Mouse (Mus musculus): ENCODE data around the gene Rnf43. TPM values are rescaled to one million over a fixed set of nuclear protein-coding genes. Genes with fewer than 3 reads are reported as not detected.

Rnf43 gene
- total and polyA plus RNA-seq, 2 experiments from 2014 or later = 0.79 to 1.8 TPM

DNA sequence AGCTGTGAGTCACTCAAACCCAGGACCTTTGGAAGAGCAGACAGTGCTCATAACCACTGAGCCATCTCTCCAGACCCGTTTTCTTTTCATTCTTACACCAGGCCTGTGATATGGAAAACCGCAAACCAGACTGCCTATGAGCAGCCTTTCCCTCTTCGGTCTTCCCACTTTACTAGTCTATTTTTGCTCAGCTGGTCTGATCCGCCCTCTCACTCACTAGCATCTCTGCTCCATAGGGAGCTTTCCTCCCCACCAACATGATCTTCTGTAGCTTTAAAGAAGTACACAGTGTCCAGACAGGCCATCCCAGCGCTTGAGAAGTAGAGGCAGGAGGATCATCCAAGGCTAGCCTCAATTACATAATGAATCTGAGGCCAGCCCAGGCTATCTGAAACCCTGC, 46.5 kb downstream of the Rnf43 start:
- no peak overlapping the region for H3K27ac ChIP-seq (ENCODE audit: low read depth, low read length)
- no peak for TF ChIP-seq CTCF (IDR thresholded peaks at IDR 0.05; ENCODE audit: low read depth)
- H3K4me2 ChIP-seq (ENCODE audit: low read depth) = no peak overlapping the region
- H3K4me3 ChIP-seq (ENCODE audit: low read depth, low read length) = no peak overlapping the region
- no peaks in the 10 kb centered on the region for H3K36me3 ChIP-seq (ENCODE audit: insufficient read depth)
- ATAC-seq = no peak
- 79% methylated on average over 5 of the region's 5 CpGs for WGBS
- DNase-seq = no peak
- H3K9ac ChIP-seq = no peak overlapping the region
- H3K4me1 ChIP-seq (ENCODE audit: insufficient read depth) = 0 out of 2 replicates have a peak, but pooled peaks cover 5% of the 10 kb centered on the region
- no peaks in the 10 kb centered on the region for H3K9me3 ChIP-seq (ENCODE audit: low read length)
- no peaks in the 10 kb centered on the region for H3K27me3 ChIP-seq (ENCODE audit: insufficient read depth, low read length)

DNA sequence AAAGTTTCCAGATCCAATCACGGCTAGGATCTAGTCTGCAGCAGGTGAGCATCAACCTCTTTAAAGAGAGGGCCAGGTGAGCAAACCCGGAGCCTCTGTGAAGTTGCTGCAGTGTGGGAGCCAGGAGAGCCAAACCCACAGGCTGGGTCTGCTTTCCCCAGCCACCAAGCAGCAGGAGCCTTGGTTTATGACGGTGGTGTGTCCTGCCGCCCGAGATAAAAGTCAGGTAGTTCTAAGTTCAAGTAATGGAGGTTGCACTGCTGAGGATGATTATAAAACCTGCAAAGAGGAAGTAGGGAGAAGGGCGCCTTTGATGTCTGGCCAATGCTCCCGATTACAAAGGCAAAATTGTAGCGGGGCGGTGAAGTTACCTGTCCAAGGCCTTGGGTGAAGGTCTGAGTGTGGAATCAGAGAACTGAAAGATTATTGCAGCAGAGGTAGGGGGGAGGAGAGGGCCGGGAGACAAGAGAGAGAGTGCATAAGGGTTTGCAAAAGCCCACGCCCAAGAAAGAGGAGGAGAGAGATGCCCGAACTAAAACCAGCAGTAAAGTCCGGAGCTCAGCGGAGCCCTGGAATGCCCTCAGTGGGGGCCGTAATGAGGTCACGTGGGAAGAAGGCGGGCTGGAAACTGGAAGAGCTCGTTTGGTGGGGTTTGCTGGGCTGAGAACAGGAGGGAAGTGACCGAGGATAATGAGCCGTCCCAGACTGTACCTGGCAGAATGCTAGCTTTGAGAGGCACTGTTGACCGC, 47.2 kb downstream of the Rnf43 start:
- Histone ChIP-seq H3K9ac (no peak overlapping the region), H3K27me3 (ENCODE audit: insufficient read depth, low read length) (no peaks in the 10 kb centered on the region), H3K9me3 (ENCODE audit: low read length) (no peaks in the 10 kb centered on the region), H3K4me3 (ENCODE audit: low read depth, low read length) (peak overlapping the region; percentile 16), H3K27ac (ENCODE audit: low read depth, low read length) (no peak overlapping the region), H3K36me3 (ENCODE audit: insufficient read depth) (no peaks in the 10 kb centered on the region), H3K4me1 (ENCODE audit: insufficient read depth) (0 out of 2 replicates have a peak, but pooled peaks cover 5% of the 10 kb centered on the region), H3K4me2 (ENCODE audit: low read depth) (peak overlapping the region; percentile 43)
- TF ChIP-seq CTCF (IDR thresholded peaks at IDR 0.05; ENCODE audit: low read depth) = no peak
- WGBS = 12% methylated on average over 21 of the region's 21 CpGs
- ATAC-seq = no peak
- DNase-seq = no peak

DNA sequence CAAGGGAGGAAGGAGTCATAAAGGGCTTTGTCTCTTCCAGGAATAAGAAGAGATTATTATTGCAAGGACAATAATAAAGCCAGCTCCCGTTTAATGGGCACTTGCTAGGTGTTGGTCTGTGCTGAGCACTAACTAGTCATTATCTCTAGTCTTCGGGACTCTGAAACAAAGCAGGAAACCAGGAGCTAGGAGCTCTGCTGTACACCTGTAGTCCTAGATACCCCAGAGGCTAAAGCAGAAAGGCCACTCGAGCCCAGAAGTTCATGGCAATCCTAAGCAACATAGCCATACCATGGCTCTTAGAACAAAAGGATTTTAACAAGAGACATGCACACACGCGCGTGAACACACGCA, 47.7 kb downstream of the Rnf43 start:
- ATAC-seq (no peak), DNase-seq (no peak)
- Histone ChIP-seq H3K36me3 (ENCODE audit: insufficient read depth) (no peaks in the 10 kb centered on the region), H3K4me3 (ENCODE audit: low read depth, low read length) (peak overlapping the region; percentile 16), H3K27ac (ENCODE audit: low read depth, low read length) (no peak overlapping the region), H3K4me2 (ENCODE audit: low read depth) (peak overlapping the region; percentile 43), H3K9ac (no peak overlapping the region), H3K27me3 (ENCODE audit: insufficient read depth, low read length) (no peaks in the 10 kb centered on the region), H3K4me1 (ENCODE audit: insufficient read depth) (0 out of 2 replicates have a peak, but pooled peaks cover 5% of the 10 kb centered on the region), H3K9me3 (ENCODE audit: low read length) (no peaks in the 10 kb centered on the region)
- no peak for TF ChIP-seq CTCF (IDR thresholded peaks at IDR 0.05; ENCODE audit: low read depth)
- WGBS = 47% methylated on average over 7 of the region's 7 CpGs

DNA sequence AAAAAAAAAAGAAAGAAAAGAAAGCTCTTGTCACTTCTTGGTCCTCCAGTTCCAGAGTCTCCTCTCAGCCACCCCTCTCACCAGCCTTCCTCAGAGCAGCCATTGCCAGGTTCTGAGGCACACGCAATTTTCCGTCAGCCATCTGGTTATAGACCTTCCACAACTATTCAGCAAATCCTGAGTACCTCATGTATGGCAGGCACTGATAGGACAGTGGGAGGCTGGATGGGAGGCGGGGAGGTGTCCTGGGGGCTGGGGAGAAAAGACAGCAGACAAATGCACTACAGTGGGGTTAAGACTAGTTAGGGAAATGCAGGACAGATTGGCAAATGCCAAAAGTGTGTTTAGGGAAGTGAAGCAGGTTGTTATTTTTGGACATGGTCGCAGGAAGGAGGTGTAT, 49.7 kb downstream of the Rnf43 start:
- no peak for DNase-seq
- TF ChIP-seq CTCF (IDR thresholded peaks at IDR 0.05; ENCODE audit: low read depth) = no peak
- Histone ChIP-seq H3K4me3 (ENCODE audit: low read depth, low read length) (no peak overlapping the region), H3K27me3 (ENCODE audit: insufficient read depth, low read length) (no peaks in the 10 kb centered on the region), H3K4me1 (ENCODE audit: insufficient read depth) (0 out of 2 replicates have a peak, but pooled peaks cover 5% of the 10 kb centered on the region), H3K27ac (ENCODE audit: low read depth, low read length) (no peak overlapping the region), H3K9me3 (ENCODE audit: low read length) (no peaks in the 10 kb centered on the region), H3K36me3 (ENCODE audit: insufficient read depth) (no peaks in the 10 kb centered on the region), H3K9ac (no peak overlapping the region), H3K4me2 (ENCODE audit: low read depth) (no peak overlapping the region)
- no peak for ATAC-seq
- WGBS = 77% methylated on average over 4 of the region's 4 CpGs

DNA sequence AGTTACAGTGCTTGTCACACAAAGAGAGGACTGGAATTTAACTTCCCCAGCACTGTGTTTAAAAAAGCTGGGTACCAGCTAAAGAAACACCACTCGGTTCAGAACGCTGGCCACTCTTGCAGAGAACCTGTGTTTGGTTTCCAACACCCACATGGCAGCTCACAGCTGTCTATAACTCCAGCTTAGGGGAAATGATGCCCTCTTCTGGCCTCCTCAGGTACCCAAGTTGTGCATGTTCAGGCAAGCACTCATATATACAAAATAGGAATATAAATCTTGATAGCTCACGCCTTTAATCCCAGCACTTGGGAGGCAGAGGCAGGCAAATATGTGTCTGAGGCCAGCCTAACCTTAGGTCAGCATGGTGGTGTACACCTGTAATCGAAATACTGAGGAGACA, 53.5 kb downstream of the Rnf43 start:
- TF ChIP-seq CTCF (IDR thresholded peaks at IDR 0.05; ENCODE audit: low read depth) = no peak
- Histone ChIP-seq H3K27me3 (ENCODE audit: insufficient read depth, low read length) (no peaks in the 10 kb centered on the region), H3K4me1 (ENCODE audit: insufficient read depth) (no peaks in the 10 kb centered on the region), H3K9ac (no peak overlapping the region), H3K27ac (ENCODE audit: low read depth, low read length) (no peak overlapping the region), H3K36me3 (ENCODE audit: insufficient read depth) (no peaks in the 10 kb centered on the region), H3K4me3 (ENCODE audit: low read depth, low read length) (no peak overlapping the region), H3K4me2 (ENCODE audit: low read depth) (no peak overlapping the region), H3K9me3 (ENCODE audit: low read length) (no peaks in the 10 kb centered on the region)
- 91% methylated on average over 4 of the region's 4 CpGs for WGBS
- no peak for DNase-seq
- no peak for ATAC-seq

DNA sequence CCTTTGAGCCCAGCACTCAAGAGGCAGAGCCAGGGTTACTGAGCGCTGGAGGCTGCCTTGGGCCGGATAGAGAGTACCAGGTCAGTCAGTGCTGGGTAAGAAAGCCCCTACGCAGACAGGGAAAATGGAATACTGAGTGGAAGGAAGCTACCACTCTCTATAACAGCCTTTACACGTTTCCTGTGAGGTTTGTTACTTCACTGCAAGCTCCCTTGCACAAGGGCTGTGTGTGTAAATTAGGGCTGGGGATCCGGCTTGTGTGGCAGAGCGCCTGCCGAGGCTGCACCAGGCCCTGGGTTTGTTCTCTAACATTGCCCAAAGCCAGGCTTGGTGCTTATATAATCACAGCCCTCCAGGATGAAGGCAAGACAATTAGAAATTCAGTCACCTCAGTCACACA, 57.0 kb downstream of the Rnf43 start:
- Histone ChIP-seq H3K4me1 (ENCODE audit: insufficient read depth) (no peaks in the 10 kb centered on the region), H3K27ac (ENCODE audit: low read depth, low read length) (no peak overlapping the region), H3K4me2 (ENCODE audit: low read depth) (no peak overlapping the region), H3K9ac (no peak overlapping the region), H3K9me3 (ENCODE audit: low read length) (no peaks in the 10 kb centered on the region), H3K27me3 (ENCODE audit: insufficient read depth, low read length) (no peaks in the 10 kb centered on the region), H3K36me3 (ENCODE audit: insufficient read depth) (no peaks in the 10 kb centered on the region), H3K4me3 (ENCODE audit: low read depth, low read length) (no peak overlapping the region)
- ATAC-seq = no peak
- TF ChIP-seq CTCF (IDR thresholded peaks at IDR 0.05; ENCODE audit: low read depth) = no peak
- DNase-seq = no peak
- 66% methylated on average over 7 of the region's 7 CpGs for WGBS

DNA sequence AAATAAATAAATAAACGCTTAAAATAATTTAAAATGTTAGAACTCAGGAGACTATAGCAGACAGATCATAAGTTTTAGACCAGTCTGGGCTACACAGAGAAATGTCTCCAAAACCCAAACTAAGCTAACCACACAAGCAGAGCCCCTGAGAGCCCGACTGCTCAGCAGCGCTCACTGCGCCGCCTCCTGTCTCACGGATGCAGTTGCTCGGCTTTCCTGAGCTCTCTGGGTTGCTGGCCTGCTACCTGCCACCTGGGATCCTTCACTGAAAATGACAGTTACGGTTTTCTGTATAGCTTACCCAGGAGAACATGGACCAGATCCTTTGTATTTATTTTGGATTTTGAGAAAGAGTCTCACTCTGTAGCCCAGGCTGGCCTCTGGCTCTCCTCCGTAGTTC, 57.8 kb downstream of the Rnf43 start:
- peak; percentile 30 for TF ChIP-seq CTCF (IDR thresholded peaks at IDR 0.05; ENCODE audit: low read depth)
- Histone ChIP-seq H3K36me3 (ENCODE audit: insufficient read depth) (no peaks in the 10 kb centered on the region), H3K27ac (ENCODE audit: low read depth, low read length) (no peak overlapping the region), H3K4me3 (ENCODE audit: low read depth, low read length) (no peak overlapping the region), H3K27me3 (ENCODE audit: insufficient read depth, low read length) (no peaks in the 10 kb centered on the region), H3K9ac (no peak overlapping the region), H3K9me3 (ENCODE audit: low read length) (no peaks in the 10 kb centered on the region), H3K4me2 (ENCODE audit: low read depth) (no peak overlapping the region), H3K4me1 (ENCODE audit: insufficient read depth) (no peaks in the 10 kb centered on the region)
- no peak for DNase-seq
- no peak for ATAC-seq
- WGBS = 45% methylated on average over 9 of the region's 9 CpGs
